Mouse (Mus musculus) midbrain, embryonic 10.5 days (tissue): ENCODE data around the gene Usp4. TPM values are rescaled to one million over a fixed set of nuclear protein-coding genes. Genes with fewer than 3 reads are reported as not detected.

ENCODE experiments used
- DNase-seq: peaks from one replicate; pipeline ENCODE4 v3.0.0-alpha.2; 2017; ENCODE audit warnings: low spot score
- H3K27ac ChIP-seq: fragments of 300-500 bp; sonication (generic); replicated peaks from 2 replicates; pipeline ENCODE4 v1.5.1; 2016; ENCODE audit warnings: mild to moderate bottlenecking
- H3K27me3 ChIP-seq: fragments of 300-500 bp; sonication (generic); 2 replicates; pipeline ENCODE4 v1.6.1; 2016; ENCODE audit warnings: low read depth, mild to moderate bottlenecking; ENCODE audit not compliant: poor library complexity, severe bottlenecking
- H3K36me3 ChIP-seq: fragments of 300-500 bp; sonication (generic); 2 replicates; pipeline ENCODE4 v1.6.1; 2016; ENCODE audit warnings: mild to moderate bottlenecking, moderate library complexity
- H3K4me1 ChIP-seq: fragments of 300-500 bp; sonication (generic); 2 replicates; pipeline ENCODE4 v1.6.1; 2016
- H3K4me3 ChIP-seq: fragments of 300-500 bp; sonication (generic); 2 replicates; pipeline ENCODE4 v1.5.1; 2016; ENCODE audit warnings: mild to moderate bottlenecking, moderate library complexity
- H3K9me3 ChIP-seq: fragments of 300-500 bp; sonication (generic); replicated peaks from 2 replicates; pipeline ENCODE4 v1.6.1; 2016; ENCODE audit warnings: mild to moderate bottlenecking
- WGBS: fragments of 180-500 bp; shearing (Covaris S2); methylation state at CpG from one replicate; pipeline ENCODE4 v1.1.7; 2016; 5-methylcytosine and 5-hydroxymethylcytosine counted together
- polyA plus RNA-seq: library from polyadenylated mRNA; unstranded; fragments of >200 nt; fragmentation: Nextera tagmentation; extraction: Ambion mirVana; gene quantifications from 2 replicates; pipeline ENCODE4 v1.2.1, GENCODE M21; 2016

The Usp4 gene
- polyA plus RNA-seq, 1 experiment from 2014 or later, result 119 TPM

DNA sequence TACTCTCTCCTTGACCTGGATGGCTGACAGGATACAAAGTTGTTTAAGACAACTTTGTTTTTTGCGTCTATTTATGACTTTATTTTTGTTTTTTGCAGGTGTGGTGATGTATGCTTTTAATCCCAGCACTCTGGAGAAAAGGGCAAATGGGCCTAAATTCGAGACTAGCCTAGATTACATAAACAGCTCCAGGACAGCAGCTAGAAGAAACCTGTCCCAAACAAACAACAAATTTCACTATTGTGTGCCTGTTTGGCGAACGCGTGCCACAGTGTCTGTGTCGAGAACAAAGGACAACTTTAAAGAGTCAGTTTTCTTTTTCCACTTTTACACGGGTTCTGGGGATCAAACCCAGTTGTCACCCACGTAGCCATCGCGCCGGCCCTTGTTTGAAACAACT lies 629 bp upstream of the Usp4 start:
- 9% methylated on average over 11 of the region's 11 CpGs for WGBS
- Histone ChIP-seq H3K4me3 (peak overlapping the region; percentile 92), H3K27ac (peak overlapping the region; percentile 95), H3K27me3 (no peaks in the 10 kb centered on the region), H3K4me1 (peaks cover 30% of the 10 kb centered on the region), H3K9me3 (no peaks in the 10 kb centered on the region), H3K36me3 (peaks cover 25% of the 10 kb centered on the region)
- DNase-seq, result no peak

DNA sequence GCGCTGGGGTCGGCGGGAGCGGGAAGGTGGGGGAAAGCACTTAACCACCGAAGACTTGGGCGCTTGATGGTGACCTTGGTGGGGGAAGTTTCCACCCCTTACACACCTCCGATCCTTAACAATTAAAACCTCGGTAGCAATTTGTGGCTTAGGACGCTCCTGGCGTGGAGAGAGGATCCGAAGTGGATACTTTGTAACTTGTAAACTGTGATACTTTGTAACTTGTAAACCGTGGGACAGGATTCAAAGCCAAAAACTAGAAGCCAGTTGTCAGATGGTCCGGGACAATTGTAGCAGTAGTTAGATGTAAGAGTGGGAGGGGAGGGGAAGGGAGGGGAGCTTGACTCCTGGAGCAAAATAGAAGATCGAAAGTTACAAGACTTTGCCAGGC lies 632 bp downstream of the Usp4 start:
- Histone ChIP-seq H3K4me1 (peaks cover 27% of the 10 kb centered on the region), H3K4me3 (peak overlapping the region; percentile 92), H3K27ac (peak overlapping the region; percentile 95), H3K9me3 (no peaks in the 10 kb centered on the region), H3K27me3 (no peaks in the 10 kb centered on the region), H3K36me3 (peaks cover 38% of the 10 kb centered on the region)
- DNase-seq, result no peak
- 11% methylated on average over 14 of the region's 14 CpGs for WGBS

DNA sequence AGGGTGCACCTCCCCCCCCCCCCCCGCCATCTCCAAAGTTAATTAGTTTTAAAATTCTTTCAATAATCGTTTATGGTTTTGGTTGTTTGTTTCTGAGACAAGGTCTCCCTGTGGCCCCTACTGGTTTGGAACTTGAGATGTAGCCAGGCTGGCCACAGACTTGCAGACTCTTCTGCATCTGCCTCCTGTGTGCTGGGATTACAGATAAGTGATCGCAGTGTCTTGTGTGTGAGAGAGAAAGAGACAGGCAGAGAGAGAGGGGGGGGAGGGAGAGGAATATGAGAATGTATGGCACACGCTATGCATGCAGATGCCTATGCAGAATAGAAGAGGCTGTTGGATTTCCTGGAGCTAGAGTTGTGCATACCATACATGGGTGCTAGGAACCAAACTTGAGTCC lies 2.1 kb downstream of the Usp4 start:
- H3K27ac ChIP-seq, result no peak overlapping the region
- DNase-seq, result no peak
- WGBS, result 94% methylated on average over 4 of the region's 4 CpGs
- H3K9me3 ChIP-seq, result no peaks in the 10 kb centered on the region
- H3K4me1 ChIP-seq, result peaks cover 27% of the 10 kb centered on the region
- H3K4me3 ChIP-seq, result no peak overlapping the region
- peaks cover 52% of the 10 kb centered on the region for H3K36me3 ChIP-seq
- no peaks in the 10 kb centered on the region for H3K27me3 ChIP-seq

DNA sequence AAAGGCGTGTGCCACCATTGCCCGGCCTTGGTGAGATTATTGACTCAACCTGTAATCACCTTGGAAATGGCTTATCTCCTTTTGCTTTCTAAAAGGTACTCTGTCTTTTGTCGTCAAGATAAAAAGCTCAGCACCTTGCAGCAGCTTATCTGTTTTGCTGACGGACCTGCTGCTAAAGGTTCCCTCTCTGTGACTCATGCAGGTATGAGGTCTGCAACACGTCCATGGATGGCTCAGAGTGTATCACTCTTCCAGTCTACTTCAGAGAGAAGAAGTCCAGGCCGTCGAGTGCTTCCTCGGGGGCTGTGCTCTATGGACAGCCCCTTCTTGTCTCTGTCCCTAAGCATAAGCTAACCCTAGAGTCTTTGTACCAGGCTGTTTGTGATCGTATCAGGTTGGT lies 30.6 kb downstream of the Usp4 start:
- DNase-seq, result no peak
- H3K4me3 ChIP-seq, result no peak overlapping the region
- no peaks in the 10 kb centered on the region for H3K4me1 ChIP-seq
- H3K36me3 ChIP-seq, result peaks cover 98% of the 10 kb centered on the region
- no peak overlapping the region for H3K27ac ChIP-seq
- no peaks in the 10 kb centered on the region for H3K27me3 ChIP-seq
- 91% methylated on average over 9 of the region's 9 CpGs for WGBS
- no peaks in the 10 kb centered on the region for H3K9me3 ChIP-seq

DNA sequence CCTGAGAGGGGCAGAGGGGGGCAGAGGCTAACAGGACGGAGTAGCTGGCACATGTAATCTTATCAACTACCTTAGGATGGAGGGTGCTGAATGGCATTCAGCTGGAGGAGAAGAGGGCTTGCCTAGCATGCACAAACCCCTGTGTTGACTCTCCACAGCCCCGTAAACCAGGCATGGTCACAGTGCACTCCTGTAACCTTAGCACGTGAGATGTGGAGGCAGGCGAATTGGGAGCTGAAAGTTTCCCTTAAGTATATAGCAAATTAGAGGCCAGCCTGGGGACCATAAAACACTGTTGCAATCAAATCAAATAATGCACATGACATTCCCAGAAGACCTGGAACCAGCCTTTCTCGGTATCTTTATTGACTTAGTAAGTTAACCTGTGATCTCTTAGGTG lies 31.1 kb downstream of the Usp4 start:
- H3K4me3 ChIP-seq, result no peak overlapping the region
- no peaks in the 10 kb centered on the region for H3K27me3 ChIP-seq
- no peaks in the 10 kb centered on the region for H3K4me1 ChIP-seq
- WGBS, result 90% methylated on average over 5 of the region's 5 CpGs
- peaks cover 98% of the 10 kb centered on the region for H3K36me3 ChIP-seq
- no peak overlapping the region for H3K27ac ChIP-seq
- DNase-seq, result no peak
- H3K9me3 ChIP-seq, result no peaks in the 10 kb centered on the region

DNA sequence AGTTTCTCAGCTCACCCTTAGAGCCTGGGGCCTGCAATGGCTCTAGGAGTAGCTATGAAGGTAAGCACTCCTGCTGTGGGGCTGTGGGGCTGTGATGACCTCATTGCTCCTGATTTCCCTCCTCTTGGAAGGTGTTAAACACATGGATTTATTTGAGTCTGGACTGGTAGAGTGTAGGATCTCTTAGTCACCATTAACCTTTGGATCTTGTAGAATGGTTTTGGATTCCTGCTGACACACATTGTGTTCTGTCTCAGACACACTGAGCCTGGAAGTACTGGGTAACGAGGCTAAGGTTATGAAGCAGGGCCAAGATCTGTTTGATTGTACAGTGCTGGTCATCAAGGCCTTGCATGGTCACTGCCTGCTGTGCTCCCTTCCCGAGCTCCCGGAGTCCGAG lies 31.6 kb downstream of the Usp4 start:
- 92% methylated on average over 4 of the region's 4 CpGs for WGBS
- no peak overlapping the region for H3K27ac ChIP-seq
- H3K36me3 ChIP-seq, result peaks cover 98% of the 10 kb centered on the region
- no peak overlapping the region for H3K4me3 ChIP-seq
- no peaks in the 10 kb centered on the region for H3K4me1 ChIP-seq
- no peak for DNase-seq
- H3K9me3 ChIP-seq, result no peaks in the 10 kb centered on the region
- no peaks in the 10 kb centered on the region for H3K27me3 ChIP-seq

DNA sequence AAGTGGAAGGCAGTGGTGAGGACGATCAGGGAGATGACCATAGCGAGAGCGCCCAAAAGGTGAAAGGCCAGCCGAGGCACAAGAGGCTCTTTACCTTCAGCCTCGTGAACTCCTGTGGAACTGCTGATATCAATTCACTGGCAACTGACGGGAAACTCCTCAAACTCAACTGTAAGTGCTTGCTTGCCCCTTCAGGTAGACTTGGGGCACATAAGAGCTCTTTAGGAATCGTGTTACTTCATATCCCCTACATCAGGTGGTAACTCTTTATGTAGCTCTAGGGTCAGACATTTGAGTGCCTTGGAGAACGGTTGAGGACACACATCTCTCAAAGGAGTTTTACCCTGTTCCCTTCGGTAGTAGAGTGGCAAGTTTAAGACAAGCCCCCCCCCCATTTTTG lies 33.7 kb downstream of the Usp4 start:
- no peak for DNase-seq
- Histone ChIP-seq H3K9me3 (no peaks in the 10 kb centered on the region), H3K27ac (no peak overlapping the region), H3K4me3 (no peak overlapping the region), H3K4me1 (no peaks in the 10 kb centered on the region), H3K36me3 (peaks cover 98% of the 10 kb centered on the region), H3K27me3 (no peaks in the 10 kb centered on the region)
- WGBS, result 93% methylated on average over 9 of the region's 9 CpGs

DNA sequence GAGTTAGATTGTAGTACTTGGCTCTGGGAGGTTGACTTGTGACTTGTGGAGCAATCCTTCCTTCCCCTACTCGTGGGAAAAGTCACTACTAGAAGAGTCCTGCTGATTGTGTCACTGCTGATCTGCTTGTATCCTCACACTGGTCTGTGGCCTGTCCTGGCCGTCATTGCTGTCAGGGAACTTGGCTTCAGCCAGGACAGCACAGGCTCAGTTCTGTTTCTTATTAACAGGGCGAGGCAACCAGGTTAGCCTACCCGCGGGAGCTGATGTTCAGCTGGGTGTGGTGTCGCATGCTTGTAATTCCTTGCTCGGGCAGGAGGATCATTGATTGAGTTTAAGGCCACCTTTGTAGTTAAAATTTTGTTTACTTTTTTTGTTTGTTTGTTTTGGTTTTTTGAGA lies 37.4 kb downstream of the Usp4 start:
- Histone ChIP-seq H3K4me1 (no peaks in the 10 kb centered on the region), H3K27ac (no peak overlapping the region), H3K9me3 (no peaks in the 10 kb centered on the region), H3K36me3 (peaks cover 97% of the 10 kb centered on the region), H3K4me3 (no peak overlapping the region), H3K27me3 (no peaks in the 10 kb centered on the region)
- no peak for DNase-seq
- WGBS, result 82% methylated on average over 7 of the region's 7 CpGs

DNA sequence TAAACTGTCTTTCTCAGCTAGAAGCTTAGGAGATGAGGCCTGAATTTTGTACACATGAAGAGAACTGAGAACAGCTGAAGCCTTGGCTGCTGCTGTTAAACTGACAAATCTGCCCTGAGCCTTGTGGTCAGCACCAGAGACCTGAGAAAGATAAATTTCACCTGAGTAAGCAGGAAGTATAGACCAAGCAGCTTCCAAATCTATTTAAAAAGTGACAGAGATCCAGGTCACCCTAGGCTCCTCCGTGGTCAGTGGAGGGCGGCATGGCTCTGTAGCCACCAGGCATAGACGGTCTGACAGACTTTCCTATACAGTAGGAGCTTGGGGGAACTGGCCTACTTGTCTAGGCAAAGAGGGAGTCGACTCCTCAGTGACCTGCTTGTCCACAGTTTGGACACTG lies 39.2 kb downstream of the Usp4 start:
- peaks cover 3% of the 10 kb centered on the region; the same call in 1 of the 2 replicates for H3K4me1 ChIP-seq
- 92% methylated on average over 4 of the region's 4 CpGs for WGBS
- H3K27ac ChIP-seq, result no peak overlapping the region
- H3K27me3 ChIP-seq, result no peaks in the 10 kb centered on the region
- H3K36me3 ChIP-seq, result peaks cover 97% of the 10 kb centered on the region
- no peak for DNase-seq
- no peaks in the 10 kb centered on the region for H3K9me3 ChIP-seq
- H3K4me3 ChIP-seq, result no peak overlapping the region

DNA sequence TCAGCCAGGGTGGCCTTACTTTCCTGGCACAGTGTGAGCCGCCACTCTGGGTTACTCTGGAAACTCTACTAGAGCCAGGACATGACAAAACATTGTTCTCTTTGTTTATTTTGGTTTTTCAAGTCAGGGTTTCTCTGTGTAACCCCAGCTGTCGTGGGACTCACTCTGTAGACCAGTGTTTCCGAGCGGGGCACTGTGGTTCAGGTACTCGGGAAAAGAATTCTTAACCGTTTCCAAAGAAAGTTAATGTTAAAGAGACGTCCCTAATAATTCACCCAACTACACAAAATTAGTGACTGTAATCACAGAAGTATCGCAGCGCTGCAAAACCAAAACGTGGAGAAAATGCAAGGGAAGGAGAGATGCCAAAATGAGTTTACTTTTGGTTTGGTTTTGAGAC lies 40.9 kb downstream of the Usp4 start:
- DNase-seq, result no peak
- no peaks in the 10 kb centered on the region for H3K27me3 ChIP-seq
- no peaks in the 10 kb centered on the region for H3K9me3 ChIP-seq
- peaks cover 97% of the 10 kb centered on the region for H3K36me3 ChIP-seq
- 88% methylated on average over 10 of the region's 10 CpGs for WGBS
- H3K4me1 ChIP-seq, result peaks cover 16% of the 10 kb centered on the region
- H3K27ac ChIP-seq, result no peak overlapping the region
- no peak overlapping the region for H3K4me3 ChIP-seq

DNA sequence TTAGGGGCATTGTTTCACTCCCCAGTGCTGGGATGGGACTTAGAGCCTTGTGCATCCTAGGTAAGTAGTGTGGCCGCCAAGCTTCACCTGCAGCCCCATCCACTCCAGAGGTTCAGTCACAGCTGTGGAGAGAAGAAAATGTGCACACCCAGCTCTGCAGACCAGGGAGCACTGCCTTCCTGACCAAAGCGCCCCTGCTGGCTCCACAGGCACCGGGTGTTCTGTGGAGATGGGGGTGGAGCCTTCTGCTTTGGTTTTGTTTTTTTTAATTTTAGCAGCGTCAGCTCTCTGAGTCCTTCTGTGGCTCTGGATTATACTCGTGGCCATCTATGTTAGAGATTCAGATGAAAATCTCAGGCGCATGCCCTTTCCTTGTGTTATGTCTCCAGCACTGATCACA lies 41.6 kb downstream of the Usp4 start:
- DNase-seq, result no peak
- Histone ChIP-seq H3K9me3 (no peaks in the 10 kb centered on the region), H3K36me3 (peaks cover 97% of the 10 kb centered on the region), H3K27me3 (no peaks in the 10 kb centered on the region), H3K4me1 (peaks cover 16% of the 10 kb centered on the region), H3K4me3 (no peak overlapping the region), H3K27ac (no peak overlapping the region)
- WGBS, result 88% methylated on average over 6 of the region's 6 CpGs

DNA sequence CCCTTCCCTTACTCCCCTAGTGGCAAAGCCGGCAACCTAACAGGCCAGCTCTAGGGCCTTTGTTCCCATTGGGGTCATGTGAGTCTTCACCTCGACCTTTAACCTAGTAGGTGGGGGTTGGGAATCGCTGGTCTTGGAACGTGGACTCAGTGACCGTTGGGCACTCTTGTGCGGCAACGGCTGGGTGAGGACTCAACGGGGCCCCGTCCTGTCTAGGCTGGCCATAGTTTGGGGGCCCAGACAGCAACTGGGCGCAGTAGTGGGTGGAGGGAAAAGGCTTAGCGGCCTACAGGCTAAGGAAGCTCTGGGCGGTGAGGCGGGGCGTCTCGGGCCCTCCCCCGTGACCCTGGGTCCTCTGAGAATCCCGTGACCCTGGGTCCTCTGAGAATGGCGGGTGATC lies 45.0 kb downstream of the Usp4 start, which contains the start of gene 1700102P08Rik:
TSS of gene 1700102P08Rik (plus strand) at position 130 of the 400 bp plus-strand sequence.
- peak; percentile 47 for DNase-seq
- H3K4me3 ChIP-seq, result 0 out of 2 replicates have a peak within 1 kb of the TSS, but pooled peaks have one; percentile 26
- H3K27ac ChIP-seq, result peak within 1 kb of the TSS; percentile 83
- WGBS, result 48% methylated on average over 18 of the region's 18 CpGs
- peaks cover 16% of the 10 kb centered on the region for H3K4me1 ChIP-seq
- H3K27me3 ChIP-seq, result no peaks in the 10 kb centered on the region
- no peaks in the 10 kb centered on the region for H3K9me3 ChIP-seq
- H3K36me3 ChIP-seq, result peaks cover 67% of the 10 kb centered on the region

DNA sequence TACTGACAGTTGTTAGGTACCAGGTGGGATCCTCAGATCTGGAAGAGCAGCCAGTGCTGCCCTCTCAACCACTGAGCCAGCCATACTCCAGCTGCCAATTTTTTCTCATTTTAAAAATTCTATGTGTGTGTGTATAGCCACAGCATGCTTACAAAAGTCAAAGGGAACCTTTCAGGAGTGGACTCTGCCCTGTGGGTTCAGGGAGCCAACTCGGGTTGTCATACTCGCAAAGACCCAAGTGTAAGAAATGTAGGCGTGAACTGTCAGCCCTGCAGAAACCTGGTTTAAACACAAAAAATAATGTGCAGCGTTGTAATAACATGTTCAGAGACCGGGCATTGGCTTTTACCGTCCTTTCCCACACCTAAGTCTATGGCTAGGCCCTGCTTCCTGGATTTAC lies 46.5 kb downstream of the Usp4 start:
- WGBS, result 96% methylated on average over 6 of the region's 6 CpGs
- peaks cover 51% of the 10 kb centered on the region for H3K36me3 ChIP-seq

DNA sequence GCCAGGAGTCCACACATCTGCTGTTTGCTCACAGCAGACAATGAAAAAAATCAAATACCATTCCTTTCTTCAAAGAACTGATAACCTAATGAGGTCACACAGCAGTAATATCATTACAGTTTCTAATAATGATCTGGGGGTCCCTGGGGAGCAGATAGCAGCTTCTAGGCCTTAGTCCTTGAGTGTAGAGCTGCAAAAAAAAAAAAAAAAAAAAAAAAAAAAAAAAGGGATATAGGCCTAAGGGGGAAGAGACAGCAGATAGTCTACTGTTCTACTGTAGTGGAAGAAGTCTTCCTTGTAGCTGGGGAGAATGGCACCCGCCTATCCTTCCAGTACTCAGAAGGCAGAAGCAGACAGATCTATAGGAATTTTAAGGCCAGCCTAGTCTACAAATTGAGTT lies 47.8 kb downstream of the Usp4 start:
- Histone ChIP-seq H3K9me3 (no peaks in the 10 kb centered on the region), H3K36me3 (peaks cover 41% of the 10 kb centered on the region), H3K27ac (no peak overlapping the region), H3K27me3 (no peaks in the 10 kb centered on the region), H3K4me1 (peaks cover 16% of the 10 kb centered on the region), H3K4me3 (no peak overlapping the region)
- WGBS, result 76% methylated on average over 1 of the region's 1 CpGs
- DNase-seq, result no peak

More for the DNA sequence above, 46.5 kb downstream of the Usp4 start:
- Histone ChIP-seq H3K27me3 (no peaks in the 10 kb centered on the region), H3K4me1 (peaks cover 16% of the 10 kb centered on the region), H3K9me3 (no peaks in the 10 kb centered on the region), H3K4me3 (no peak overlapping the region), H3K27ac (no peak overlapping the region)
- no peak for DNase-seq
